Mouse (Mus musculus) liver, adult 2 months (tissue): ENCODE data around the gene Gja4. TPM values are rescaled to one million over a fixed set of nuclear protein-coding genes. Genes with fewer than 3 reads are reported as not detected.

Source experiments
- DNase-seq: peaks from one replicate; pipeline ENCODE4 v3.0.0-alpha.2; 2011; ENCODE audit warnings: low read depth, low spot score; ENCODE audit errors: extremely low read depth
- H3K27ac ChIP-seq: fragments of 200-500 bp; replicated peaks from 2 replicates; pipeline ENCODE4 v1.5.1; 2012; ENCODE audit warnings: low read depth, mild to moderate bottlenecking, control low read depth, inconsistent platforms, low read length; ENCODE audit not compliant: insufficient read depth
- H3K27me3 ChIP-seq: fragments of 200-500 bp; 2 replicates; pipeline ENCODE4 v1.6.1; 2012; ENCODE audit warnings: mild to moderate bottlenecking, moderate library complexity, low read length, inconsistent platforms; ENCODE audit not compliant: control insufficient read depth, insufficient read depth
- H3K36me3 ChIP-seq: fragments of 200-500 bp; 2 replicates; pipeline ENCODE4 v1.6.1; 2012; ENCODE audit warnings: low read length, inconsistent platforms; ENCODE audit not compliant: control insufficient read depth, insufficient read depth
- H3K4me1 ChIP-seq: fragments of 200-500 bp; 2 replicates; pipeline ENCODE4 v1.6.1; 2011; ENCODE audit warnings: low read length; ENCODE audit not compliant: control insufficient read depth, insufficient read depth
- H3K4me3 ChIP-seq: fragments of 200-500 bp; 2 replicates; pipeline ENCODE4 v1.5.1; 2011; ENCODE audit warnings: low read depth, mild to moderate bottlenecking, control low read depth, low read length, moderate library complexity; ENCODE audit not compliant: insufficient read depth
- H3K79me2 ChIP-seq: fragments of 200-500 bp; 2 replicates; pipeline ENCODE4 v1.6.1; 2012; ENCODE audit warnings: inconsistent platforms, mild to moderate bottlenecking, low read length, moderate library complexity; ENCODE audit not compliant: control insufficient read depth, insufficient read depth
- H3K9ac ChIP-seq: fragments of 200-500 bp; 2 replicates; pipeline ENCODE4 v1.6.1; 2012; ENCODE audit warnings: low read depth, mild to moderate bottlenecking, control low read depth, inconsistent platforms, low read length
- CTCF ChIP-seq: fragments of 200-500 bp; IDR thresholded peaks from 2 replicates; pipeline ENCODE4 v1.5.1; 2011; ENCODE audit warnings: low read depth, low read length, control low read depth
- POLR2A ChIP-seq: fragments of 200-500 bp; IDR thresholded peaks from 2 replicates; pipeline ENCODE4 v1.6.1; 2011; ENCODE audit warnings: low read length, control low read depth; ENCODE audit not compliant: insufficient read depth; ENCODE audit errors: extremely low read depth
- WGBS: fragments of 180-500 bp; shearing (Covaris S2); methylation state at CpG from one replicate; pipeline ENCODE4 v1.1.7; 2018; 5-methylcytosine and 5-hydroxymethylcytosine counted together
- polyA plus RNA-seq: library from polyadenylated mRNA; depleted of rRNA; stranded (reverse); fragments of >200 nt; gene quantifications from 2 replicates; pipeline ENCODE4 v1.2.3, GENCODE M21; 2012
- total RNA-seq: library from RNA; depleted of rRNA; stranded (reverse); fragments of >200 nt; gene quantifications from 2 replicates; pipeline ENCODE4 v1.2.3, GENCODE M21; 2014

The Gja4 gene
- total and polyA plus RNA-seq, 2 experiments = 1.9 to 8.0 TPM

- TF ChIP-seq POLR2A = no peak
- H3K27me3 ChIP-seq = peaks cover 2% of the 10 kb centered on the region; the same call in 1 of the 2 replicates
- H3K4me1 ChIP-seq = no peaks in the 10 kb centered on the region
- H3K79me2 ChIP-seq = no peaks in the 10 kb centered on the region
- no peaks in the 10 kb centered on the region for H3K36me3 ChIP-seq
- no peak overlapping the region for H3K4me3 ChIP-seq
- H3K27ac ChIP-seq = no peak overlapping the region
- DNase-seq = no peak
- H3K9ac ChIP-seq = no peak overlapping the region
- WGBS = 35% methylated on average over 13 of the region's 13 CpGs
Measured at GRCm38 (mm10) chr4:127331171-127331570, 17.3 kb upstream of the Gja4 start.

GRCm38 (mm10) chr4:127330181-127331100, 16.6 kb upstream of the Gja4 start, which contains the start of gene Gjb3:
TSS of gene Gjb3 (minus strand) at chr4:127330844.
- Histone ChIP-seq H3K4me3 (no peak within 1 kb of the TSS), H3K36me3 (no peaks in the 10 kb centered on the region), H3K27me3 (peaks cover 2% of the 10 kb centered on the region; the same call in 1 of the 2 replicates), H3K79me2 (no peaks in the 10 kb centered on the region), H3K4me1 (no peaks in the 10 kb centered on the region), H3K9ac (no peak within 1 kb of the TSS), H3K27ac (no peak within 1 kb of the TSS)
- no peak for DNase-seq
- 4% methylated on average over 49 of the region's 49 CpGs for WGBS
- TF ChIP-seq POLR2A (no peak), CTCF (no peak)

GRCm38 (mm10) chr4:127329751-127330150, 15.9 kb upstream of the Gja4 start:
- Histone ChIP-seq H3K79me2 (no peaks in the 10 kb centered on the region), H3K9ac (no peak overlapping the region), H3K4me1 (no peaks in the 10 kb centered on the region), H3K27me3 (peaks cover 2% of the 10 kb centered on the region; the same call in 1 of the 2 replicates), H3K27ac (no peak overlapping the region), H3K4me3 (no peak overlapping the region), H3K36me3 (no peaks in the 10 kb centered on the region)
- 4% methylated on average over 13 of the region's 13 CpGs for WGBS
- no peak for DNase-seq
- no peak for TF ChIP-seq CTCF

GRCm38 (mm10) chr4:127329046-127329445, 15.2 kb upstream of the Gja4 start:
- no peak for DNase-seq
- H3K36me3 ChIP-seq = no peaks in the 10 kb centered on the region
- 27% methylated on average over 3 of the region's 3 CpGs for WGBS
- no peak overlapping the region for H3K9ac ChIP-seq
- peaks cover 2% of the 10 kb centered on the region; the same call in 1 of the 2 replicates for H3K27me3 ChIP-seq
- no peaks in the 10 kb centered on the region for H3K79me2 ChIP-seq
- no peak overlapping the region for H3K27ac ChIP-seq
- no peak for TF ChIP-seq POLR2A
- TF ChIP-seq CTCF = no peak
- no peak overlapping the region for H3K4me3 ChIP-seq
- no peaks in the 10 kb centered on the region for H3K4me1 ChIP-seq

GRCm38 (mm10) chr4:127328378-127328777, 14.5 kb upstream of the Gja4 start:
- Histone ChIP-seq H3K79me2 (no peaks in the 10 kb centered on the region), H3K27me3 (peaks cover 2% of the 10 kb centered on the region; the same call in 1 of the 2 replicates), H3K9ac (no peak overlapping the region), H3K4me3 (no peak overlapping the region), H3K36me3 (no peaks in the 10 kb centered on the region), H3K4me1 (no peaks in the 10 kb centered on the region), H3K27ac (no peak overlapping the region)
- TF ChIP-seq CTCF (no peak), POLR2A (no peak)
- no peak for DNase-seq
- WGBS = 37% methylated on average over 7 of the region's 7 CpGs

- no peak for DNase-seq
- Histone ChIP-seq H3K79me2 (no peaks in the 10 kb centered on the region), H3K36me3 (no peaks in the 10 kb centered on the region), H3K9ac (no peak overlapping the region), H3K4me3 (no peak overlapping the region), H3K27me3 (peaks cover 2% of the 10 kb centered on the region; the same call in 1 of the 2 replicates), H3K4me1 (no peaks in the 10 kb centered on the region), H3K27ac (no peak overlapping the region)
- TF ChIP-seq CTCF (no peak), POLR2A (no peak)
- WGBS = 54% methylated on average over 6 of the region's 6 CpGs
Measured at GRCm38 (mm10) chr4:127327749-127328148, 13.9 kb upstream of the Gja4 start.
